Mouse (Mus musculus): ENCODE measurements at regions not wholly inside any gene's neighbourhood (a gene's known extent, or its start where the extent isn't known, plus 50 kb on each side); places are given as distances from the start of the nearest gene placed in this dataset.
A peak's percentile ranks its signal among the peaks of the same experiment; 100 is the strongest.
"Not testable (repeated sequence)": the region's sequence is repeated elsewhere in the genome, so short reads cannot be mapped to it uniquely, and the experiment has no call there.

- Histone ChIP-seq H3K36me3 (ENCODE audit: insufficient read depth, low read length) (no peaks in the 10 kb centered on the region), H3K9me3 (ENCODE audit: low read length) (no peaks in the 10 kb centered on the region), H3K4me3 (ENCODE audit: low read depth, low read length) (no peak overlapping the region), H3K27me3 (replicated peaks; ENCODE audit: insufficient read depth, low read length) (no peaks in the 10 kb centered on the region), H3K27ac (ENCODE audit: low read length) (no peak overlapping the region), H3K4me1 (ENCODE audit: insufficient read depth, low read depth, low read length) (no peaks in the 10 kb centered on the region), H3K4me2 (replicated peaks; ENCODE audit: low read depth, low read length) (no peak overlapping the region), H3K9ac (replicated peaks; ENCODE audit: low read depth) (no peak overlapping the region)
- ATAC-seq (no peak), DNase-seq (ENCODE audit: low spot score) (no peak)
- 65% methylated on average over 4 of the region's 4 CpGs for WGBS
- TF ChIP-seq CTCF (IDR thresholded peaks at IDR 0.05) (no peak), EP300 (IDR thresholded peaks at IDR 0.05) (no peak)
Observed at GRCm38 (mm10) chr14:71561906-71562305, 929.7 kb downstream of the Gm9195 start.

GRCm38 (mm10) chr14:71554324-71554723, 937.3 kb downstream of the Gm9195 start:
- H3K9ac ChIP-seq (replicated peaks; ENCODE audit: low read depth); H3K4me3 ChIP-seq (ENCODE audit: low read depth, low read length); H3K9me3 ChIP-seq (ENCODE audit: low read length); DNase-seq (ENCODE audit: low spot score); H3K4me2 ChIP-seq (replicated peaks; ENCODE audit: low read depth, low read length); H3K27ac ChIP-seq (ENCODE audit: low read length); H3K4me1 ChIP-seq (ENCODE audit: insufficient read depth, low read depth, low read length); H3K36me3 ChIP-seq (ENCODE audit: insufficient read depth, low read length); H3K27me3 ChIP-seq (replicated peaks; ENCODE audit: insufficient read depth, low read length); ATAC-seq: not testable (repeated sequence)
- 90% methylated on average over 2 of the region's 3 CpGs for WGBS

- Histone ChIP-seq H3K4me2 (replicated peaks; ENCODE audit: low read depth, low read length) (no peak overlapping the region), H3K4me3 (ENCODE audit: low read depth, low read length) (no peak overlapping the region)
- ATAC-seq, result no peak
Observed at GRCm38 (mm10) chr14:71543580-71543979, 943.9 kb upstream of the Fam160b2 start.

GRCm38 (mm10) chr14:71532074-71532659, 932.5 kb upstream of the Fam160b2 start:
- TF ChIP-seq EP300 (IDR thresholded peaks at IDR 0.05) (no peak), CTCF (IDR thresholded peaks at IDR 0.05) (no peak)
- 25% methylated on average over 11 of the region's 11 CpGs for WGBS
- ATAC-seq (no peak), DNase-seq (ENCODE audit: low spot score) (no peak)
- Histone ChIP-seq H3K36me3 (ENCODE audit: insufficient read depth, low read length) (no peaks in the 10 kb centered on the region), H3K4me2 (replicated peaks; ENCODE audit: low read depth, low read length) (no peak overlapping the region), H3K4me3 (ENCODE audit: low read depth, low read length) (no peak overlapping the region), H3K9ac (replicated peaks; ENCODE audit: low read depth) (no peak overlapping the region), H3K27me3 (replicated peaks; ENCODE audit: insufficient read depth, low read length) (no peaks in the 10 kb centered on the region), H3K27ac (ENCODE audit: low read length) (no peak overlapping the region), H3K9me3 (ENCODE audit: low read length) (no peaks in the 10 kb centered on the region), H3K4me1 (ENCODE audit: insufficient read depth, low read depth, low read length) (no peaks in the 10 kb centered on the region)

More at GRCm38 (mm10) chr14:71543580-71543979, 943.9 kb upstream of the Fam160b2 start:
- Histone ChIP-seq H3K27ac (ENCODE audit: low read length) (no peak overlapping the region), H3K36me3 (ENCODE audit: insufficient read depth, low read length) (no peaks in the 10 kb centered on the region), H3K27me3 (replicated peaks; ENCODE audit: insufficient read depth, low read length) (no peaks in the 10 kb centered on the region), H3K4me1 (ENCODE audit: insufficient read depth, low read depth, low read length) (no peaks in the 10 kb centered on the region), H3K9me3 (ENCODE audit: low read length) (no peaks in the 10 kb centered on the region), H3K9ac (replicated peaks; ENCODE audit: low read depth) (no peak overlapping the region)
- TF ChIP-seq CTCF (IDR thresholded peaks at IDR 0.05), result no peak
- TF ChIP-seq EP300 (IDR thresholded peaks at IDR 0.05), result no peak
- WGBS, result 74% methylated on average over 3 of the region's 3 CpGs
- DNase-seq (ENCODE audit: low spot score), result no peak

GRCm38 (mm10) chr14:71531298-71531697, 931.7 kb upstream of the Fam160b2 start:
- Histone ChIP-seq H3K4me3 (ENCODE audit: low read depth, low read length) (no peak overlapping the region), H3K36me3 (ENCODE audit: insufficient read depth, low read length) (no peaks in the 10 kb centered on the region), H3K9ac (replicated peaks; ENCODE audit: low read depth) (no peak overlapping the region), H3K27me3 (replicated peaks; ENCODE audit: insufficient read depth, low read length) (no peaks in the 10 kb centered on the region), H3K4me1 (ENCODE audit: insufficient read depth, low read depth, low read length) (no peaks in the 10 kb centered on the region), H3K4me2 (replicated peaks; ENCODE audit: low read depth, low read length) (no peak overlapping the region), H3K27ac (ENCODE audit: low read length) (no peak overlapping the region), H3K9me3 (ENCODE audit: low read length) (no peaks in the 10 kb centered on the region)
- no peak for ATAC-seq
- 42% methylated on average over 2 of the region's 2 CpGs for WGBS
- no peak for DNase-seq (ENCODE audit: low spot score)
- TF ChIP-seq CTCF (IDR thresholded peaks at IDR 0.05) (no peak), EP300 (IDR thresholded peaks at IDR 0.05) (no peak)

GRCm38 (mm10) chr14:71530421-71530820, 930.8 kb upstream of the Fam160b2 start:
- Histone ChIP-seq H3K27ac (ENCODE audit: low read length) (no peak overlapping the region), H3K36me3 (ENCODE audit: insufficient read depth, low read length) (no peaks in the 10 kb centered on the region), H3K27me3 (replicated peaks; ENCODE audit: insufficient read depth, low read length) (no peaks in the 10 kb centered on the region), H3K4me2 (replicated peaks; ENCODE audit: low read depth, low read length) (no peak overlapping the region), H3K9me3 (ENCODE audit: low read length) (no peaks in the 10 kb centered on the region), H3K4me1 (ENCODE audit: insufficient read depth, low read depth, low read length) (no peaks in the 10 kb centered on the region), H3K9ac (replicated peaks; ENCODE audit: low read depth) (no peak overlapping the region), H3K4me3 (ENCODE audit: low read depth, low read length) (no peak overlapping the region)
- TF ChIP-seq CTCF (IDR thresholded peaks at IDR 0.05) (peak; percentile 42), EP300 (IDR thresholded peaks at IDR 0.05) (no peak)
- DNase-seq (ENCODE audit: low spot score), result no peak
- 59% methylated on average over 6 of the region's 6 CpGs for WGBS
- no peak for ATAC-seq

GRCm38 (mm10) chr14:71518541-71518940, 918.9 kb upstream of the Fam160b2 start:
- no peak for DNase-seq (ENCODE audit: low spot score)
- Histone ChIP-seq H3K27ac (ENCODE audit: low read length) (no peak overlapping the region), H3K9ac (replicated peaks; ENCODE audit: low read depth) (no peak overlapping the region), H3K4me2 (replicated peaks; ENCODE audit: low read depth, low read length) (no peak overlapping the region), H3K9me3 (ENCODE audit: low read length) (no peaks in the 10 kb centered on the region), H3K4me1 (ENCODE audit: insufficient read depth, low read depth, low read length) (no peaks in the 10 kb centered on the region), H3K4me3 (ENCODE audit: low read depth, low read length) (no peak overlapping the region), H3K36me3 (ENCODE audit: insufficient read depth, low read length) (no peaks in the 10 kb centered on the region), H3K27me3 (replicated peaks; ENCODE audit: insufficient read depth, low read length) (no peaks in the 10 kb centered on the region)
- no peak for ATAC-seq
- WGBS, result 48% methylated on average over 2 of the region's 2 CpGs
- TF ChIP-seq EP300 (IDR thresholded peaks at IDR 0.05), result no peak
- TF ChIP-seq CTCF (IDR thresholded peaks at IDR 0.05), result no peak

Data from lung, postnatal 0 days (tissue).